Mouse (Mus musculus): ENCODE results near the gene Mmp2.
A peak's percentile ranks its signal among the peaks of the same experiment; 100 is the strongest.
"Not testable (repeated sequence)": the region's sequence is repeated elsewhere in the genome, so short reads cannot be mapped to it uniquely, and the experiment has no call there.

Mmp2 gene

GRCm38 (mm10) chr8:92827243-92828034 is at the start of gene Mmp2:
Mmp2 (plus strand) TSS chr8:92827291.
- peak; percentile 77 for DNase-seq (ENCODE audit: low read depth, low spot score)

- DNase-seq (ENCODE audit: low read depth, low spot score), result no peak
Observed at GRCm38 (mm10) chr8:92780976-92781375, 46.1 kb upstream of the Mmp2 start.

- no peak for DNase-seq (ENCODE audit: low read depth, low spot score)
Observed at GRCm38 (mm10) chr8:92783906-92784610, 43.0 kb upstream of the Mmp2 start.

GRCm38 (mm10) chr8:92790835-92791234 is 36.3 kb upstream of the Mmp2 start:
- no peak for DNase-seq (ENCODE audit: low read depth, low spot score)

GRCm38 (mm10) chr8:92791999-92792398 is 35.1 kb upstream of the Mmp2 start:
- not testable (repeated sequence) for DNase-seq (ENCODE audit: low read depth, low spot score)

GRCm38 (mm10) chr8:92793852-92794580 is 33.1 kb upstream of the Mmp2 start:
- DNase-seq (ENCODE audit: low read depth, low spot score), result no peak

- no peak for DNase-seq (ENCODE audit: low read depth, low spot score)
Observed at GRCm38 (mm10) chr8:92797527-92797931, 29.6 kb upstream of the Mmp2 start.

GRCm38 (mm10) chr8:92799406-92799805 is 27.7 kb upstream of the Mmp2 start:
- no peak for DNase-seq (ENCODE audit: low read depth, low spot score)

- no peak for DNase-seq (ENCODE audit: low read depth, low spot score)
Observed at GRCm38 (mm10) chr8:92801231-92801630, 25.9 kb upstream of the Mmp2 start.

- no peak for DNase-seq (ENCODE audit: low read depth, low spot score)
Observed at GRCm38 (mm10) chr8:92802591-92802990, 24.5 kb upstream of the Mmp2 start.

- DNase-seq (ENCODE audit: low read depth, low spot score), result no peak
Observed at GRCm38 (mm10) chr8:92812773-92813172, 14.3 kb upstream of the Mmp2 start.

GRCm38 (mm10) chr8:92815661-92816060 is 11.4 kb upstream of the Mmp2 start:
- DNase-seq (ENCODE audit: low read depth, low spot score), result no peak

- DNase-seq (ENCODE audit: low read depth, low spot score), result peak; percentile 95
Observed at GRCm38 (mm10) chr8:92817928-92818818, 8.9 kb upstream of the Mmp2 start.

- no peak for DNase-seq (ENCODE audit: low read depth, low spot score)
Observed at GRCm38 (mm10) chr8:92821151-92821550, 5.9 kb upstream of the Mmp2 start.

- no peak for DNase-seq (ENCODE audit: low read depth, low spot score)
Observed at GRCm38 (mm10) chr8:92822386-92822785, 4.7 kb upstream of the Mmp2 start.

GRCm38 (mm10) chr8:92825991-92826390 is 1.1 kb upstream of the Mmp2 start:
- DNase-seq (ENCODE audit: low read depth, low spot score), result no peak

GRCm38 (mm10) chr8:92828251-92828743 is 1.2 kb downstream of the Mmp2 start:
- DNase-seq (ENCODE audit: low read depth, low spot score), result no peak

- DNase-seq (ENCODE audit: low read depth, low spot score), result no peak
Observed at GRCm38 (mm10) chr8:92834065-92834731, 7.1 kb downstream of the Mmp2 start.

- no peak for DNase-seq (ENCODE audit: low read depth, low spot score)
Observed at GRCm38 (mm10) chr8:92834786-92835500, 7.9 kb downstream of the Mmp2 start.

- DNase-seq (ENCODE audit: low read depth, low spot score), result no peak
Observed at GRCm38 (mm10) chr8:92835901-92836300, 8.8 kb downstream of the Mmp2 start.

All from mesoderm, embryonic 11.5 days (tissue).